Mouse (Mus musculus): ENCODE data around the gene Golgb1. TPM values are rescaled to one million over a fixed set of nuclear protein-coding genes. Genes with fewer than 3 reads are reported as not detected.
"Not testable (repeated sequence)": the region's sequence is repeated elsewhere in the genome, so short reads cannot be mapped to it uniquely, and the experiment has no call there.

The Golgb1 gene
- total and polyA plus RNA-seq, 3 experiments, result 16.8 to 35.0 (median 34.1) TPM

DNA sequence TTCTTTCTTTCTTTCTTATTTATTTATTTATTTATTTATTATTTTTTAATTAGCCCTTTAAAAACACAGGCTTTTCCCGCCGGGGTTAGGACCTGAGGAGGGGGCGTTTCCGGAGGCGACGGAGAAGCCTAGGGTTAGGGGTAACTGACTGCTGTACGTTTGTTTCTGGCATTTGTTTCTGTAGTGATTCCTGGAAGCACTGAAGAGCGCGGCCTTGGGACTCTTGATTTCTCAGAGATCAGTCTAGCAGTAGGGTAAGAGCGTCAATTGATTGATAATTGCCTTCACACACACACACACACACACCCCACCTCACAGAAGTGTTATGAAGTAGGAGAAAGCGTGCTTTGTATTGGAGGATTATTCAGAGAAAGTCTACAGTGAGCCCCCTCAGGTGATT is 46.1 kb upstream of the Golgb1 start:
- peaks cover 5 to 6% of the 10 kb centered on the region in 2 experiments; a peak in 3 of 4 replicates for H3K4me1 ChIP-seq (ENCODE audit: control insufficient read depth in 1 of 2, insufficient read depth in 2 of 2, low read length in 2 of 2)

DNA sequence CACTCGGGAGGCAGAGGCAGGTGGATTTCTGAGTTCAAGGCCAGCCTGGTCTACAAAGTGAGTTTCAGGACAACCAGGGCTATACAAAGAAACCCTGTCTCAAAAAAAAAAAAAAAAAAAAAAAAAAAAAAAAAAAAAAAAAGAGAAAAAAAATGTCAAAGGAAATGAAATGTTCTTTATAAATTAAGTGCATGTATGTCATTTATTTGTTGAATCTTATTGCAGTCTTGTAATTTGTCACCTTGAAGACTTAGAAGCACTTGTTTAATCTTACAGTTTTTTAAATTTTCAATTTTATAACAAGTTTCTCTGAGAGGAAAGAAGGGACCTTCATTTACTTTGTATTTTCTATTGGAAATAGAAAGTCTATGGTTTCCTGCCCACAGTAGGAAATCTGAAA is 28.0 kb upstream of the Golgb1 start:
- peaks cover 0 to 15% of the 10 kb centered on the region in 2 experiments; a peak in 2 of 4 replicates for H3K36me3 ChIP-seq (ENCODE audit: control insufficient read depth in 1 of 2, insufficient read depth in 2 of 2, low read length in 2 of 2)
- H3K9me3 ChIP-seq (replicated peaks; ENCODE audit: insufficient read depth, low read length); H3K27ac ChIP-seq (ENCODE audit: control insufficient read depth, low read depth, low read length); H3K4me1 ChIP-seq (ENCODE audit: control insufficient read depth in 1 of 2, insufficient read depth in 2 of 2, low read length in 2 of 2); H3K9ac ChIP-seq (ENCODE audit: control insufficient read depth, low read depth, low read length, poor library complexity, severe bottlenecking); H3K27me3 ChIP-seq (ENCODE audit: control insufficient read depth in 1 of 2, insufficient read depth in 2 of 2, low read length in 2 of 2); DNase-seq (ENCODE audit: low read depth, low spot score); H3K4me3 ChIP-seq (ENCODE audit: control insufficient read depth in 1 of 2, insufficient read depth in 1 of 2, low read depth in 2 of 2, low read length in 2 of 2); H3K79me2 ChIP-seq (ENCODE audit: control insufficient read depth, insufficient read depth, low read length, poor library complexity): not testable (repeated sequence)
- TF ChIP-seq ZNF384 (IDR thresholded peaks at IDR 0.05; ENCODE audit: low read depth, low read length), result peak; percentile 29; the same call in 1 of the 2 replicates

More for the DNA sequence above, 46.1 kb upstream of the Golgb1 start:
- Histone ChIP-seq H3K36me3 (ENCODE audit: control insufficient read depth in 1 of 2, insufficient read depth in 2 of 2, low read length in 2 of 2) (peaks cover 0 to 14% of the 10 kb centered on the region in 2 experiments), H3K27ac (ENCODE audit: control insufficient read depth, low read depth, low read length) (no peak overlapping the region), H3K27me3 (ENCODE audit: control insufficient read depth in 1 of 2, insufficient read depth in 2 of 2, low read length in 2 of 2) (no peaks in the 10 kb centered on the region; a peak in 2 of 4 replicates), H3K9ac (ENCODE audit: control insufficient read depth, low read depth, low read length, poor library complexity, severe bottlenecking) (peak overlapping the region; percentile 65), H3K4me3 (ENCODE audit: control insufficient read depth in 1 of 2, insufficient read depth in 1 of 2, low read depth in 2 of 2, low read length in 2 of 2) (peak overlapping the region; percentile 66 to 93), H3K9me3 (replicated peaks; ENCODE audit: insufficient read depth, low read length) (no peaks in the 10 kb centered on the region), H3K79me2 (ENCODE audit: control insufficient read depth, insufficient read depth, low read length, poor library complexity) (peaks cover 5% of the 10 kb centered on the region; the same call in 1 of the 2 replicates)
- TF ChIP-seq MEF2A (IDR thresholded peaks at IDR 0.05; ENCODE audit: extremely low read depth, insufficient replicate concordance, low read depth, low read length, poor library complexity, severe bottlenecking), result no peak
- no peak for TF ChIP-seq MAX (IDR thresholded peaks at IDR 0.05; ENCODE audit: low read length)
- no peak for TF ChIP-seq UBTF (IDR thresholded peaks at IDR 0.05; ENCODE audit: borderline replicate concordance, insufficient read depth, low read depth, low read length)
- peak; percentile 21 for DNase-seq (ENCODE audit: low read depth, low spot score)

DNA sequence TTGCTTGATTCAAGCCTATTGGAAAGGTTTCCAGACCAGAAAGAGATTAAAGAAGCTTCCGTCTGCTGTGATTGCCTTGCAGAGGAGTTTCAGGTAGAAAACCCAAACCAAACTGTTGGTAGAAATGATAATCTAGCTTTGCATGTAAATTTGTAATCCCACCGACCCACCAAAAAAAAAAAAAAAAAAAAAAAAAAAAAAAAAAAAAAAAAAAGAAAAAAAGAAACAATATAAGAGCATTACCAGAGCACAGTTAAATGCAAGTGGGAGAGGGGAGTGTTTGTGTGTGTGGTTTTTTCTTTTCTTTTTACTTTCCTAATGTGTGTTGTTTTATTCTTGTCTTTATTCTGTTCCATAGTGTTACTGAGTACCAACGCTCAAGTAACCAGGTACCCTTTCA is 23.7 kb upstream of the Golgb1 start:
- H3K4me3 ChIP-seq (ENCODE audit: control insufficient read depth in 1 of 2, insufficient read depth in 1 of 2, low read depth in 2 of 2, low read length in 2 of 2), result no peak overlapping the region

DNA sequence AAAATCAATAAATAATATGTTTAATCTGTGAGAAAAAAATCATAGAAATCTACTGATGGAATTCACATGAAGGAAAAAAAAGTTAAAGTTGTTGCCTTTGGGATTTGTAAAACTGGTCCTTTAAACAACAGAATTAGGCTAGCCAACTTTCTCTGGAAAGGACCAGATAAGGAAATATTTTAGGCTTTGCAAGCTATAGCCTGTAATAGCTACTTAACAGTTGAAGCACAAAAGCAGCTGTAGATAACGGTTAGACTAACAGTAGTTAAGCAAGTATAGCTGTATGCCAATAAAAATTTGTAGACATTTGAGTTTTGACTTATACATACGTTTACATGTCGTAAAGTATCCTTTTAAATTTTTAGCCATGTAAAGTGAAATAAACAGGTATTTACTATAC is 11.4 kb upstream of the Golgb1 start:
- H3K4me1 ChIP-seq (ENCODE audit: control insufficient read depth in 1 of 2, insufficient read depth in 2 of 2, low read length in 2 of 2), result peaks cover 0 to 5% of the 10 kb centered on the region in 2 experiments; a peak in 2 of 4 replicates
- DNase-seq (ENCODE audit: low read depth, low spot score), result peak; percentile 21
- peaks cover 1 to 3% of the 10 kb centered on the region in 2 experiments; a peak in 3 of 4 replicates for H3K36me3 ChIP-seq (ENCODE audit: control insufficient read depth in 1 of 2, insufficient read depth in 2 of 2, low read length in 2 of 2)
- TF ChIP-seq SMC3 (IDR thresholded peaks at IDR 0.05; ENCODE audit: low read depth, low read length), result no peak
- no peak for TF ChIP-seq MAZ (IDR thresholded peaks at IDR 0.05; ENCODE audit: low read depth, low read length)
- TF ChIP-seq NRF1 (IDR thresholded peaks at IDR 0.05; ENCODE audit: insufficient read depth, low read depth, low read length, poor library complexity, severe bottlenecking), result no peak
- TF ChIP-seq GATA1 (IDR thresholded peaks at IDR 0.05; ENCODE audit: low read depth, low read length), result peak; percentile 59; the same call in 1 of the 2 replicates
- TF ChIP-seq JUND (IDR thresholded peaks at IDR 0.05; ENCODE audit: low read depth, low read length), result no peak
- TF ChIP-seq TCF12 (IDR thresholded peaks at IDR 0.05; ENCODE audit: low read depth, low read length), result peak; percentile 56; the same call in 1 of the 2 replicates
- TF ChIP-seq ZKSCAN1 (IDR thresholded peaks at IDR 0.05; ENCODE audit: low read depth, low read length), result no peak
- TF ChIP-seq MXI1 (IDR thresholded peaks at IDR 0.05; ENCODE audit: low read depth, low read length), result no peak
- TF ChIP-seq POLR2A (IDR thresholded peaks at IDR 0.05; ENCODE audit: control insufficient read depth in 1 of 2, insufficient read depth in 1 of 2, low read depth in 1 of 2, low read length in 2 of 2, poor library complexity in 1 of 2), result no peak
- TF ChIP-seq SIN3A (IDR thresholded peaks at IDR 0.05; ENCODE audit: low read length), result no peak
- TF ChIP-seq USF2 (IDR thresholded peaks at IDR 0.05; ENCODE audit: borderline replicate concordance in 1 of 2, insufficient read depth in 1 of 2, low read depth in 1 of 2, low read length in 2 of 2), result no peak
- no peak for TF ChIP-seq ZNF384 (IDR thresholded peaks at IDR 0.05; ENCODE audit: low read depth, low read length)
- TF ChIP-seq NELFE (IDR thresholded peaks at IDR 0.05; ENCODE audit: low read depth, low read length), result no peak
- TF ChIP-seq MEF2A (IDR thresholded peaks at IDR 0.05; ENCODE audit: extremely low read depth, insufficient replicate concordance, low read depth, low read length, poor library complexity, severe bottlenecking), result peak; percentile 45; the same call in 1 of the 2 replicates
- peak; percentile 50; the same call in 1 of the 2 replicates for TF ChIP-seq MYB (IDR thresholded peaks at IDR 0.05; ENCODE audit: low read depth, low read length)
- no peak for TF ChIP-seq USF1 (IDR thresholded peaks at IDR 0.05; ENCODE audit: low read depth, low read length)

More for the DNA sequence above, 23.7 kb upstream of the Golgb1 start:
- Histone ChIP-seq H3K79me2 (ENCODE audit: control insufficient read depth, insufficient read depth, low read length, poor library complexity) (no peaks in the 10 kb centered on the region), H3K9ac (ENCODE audit: control insufficient read depth, low read depth, low read length, poor library complexity, severe bottlenecking) (no peak overlapping the region), H3K9me3 (replicated peaks; ENCODE audit: insufficient read depth, low read length) (no peaks in the 10 kb centered on the region), H3K27me3 (ENCODE audit: control insufficient read depth in 1 of 2, insufficient read depth in 2 of 2, low read length in 2 of 2) (no peaks in the 10 kb centered on the region), H3K36me3 (ENCODE audit: control insufficient read depth in 1 of 2, insufficient read depth in 2 of 2, low read length in 2 of 2) (peaks cover 0 to 8% of the 10 kb centered on the region in 2 experiments; a peak in 2 of 4 replicates), H3K27ac (ENCODE audit: control insufficient read depth, low read depth, low read length) (no peak overlapping the region), H3K4me1 (ENCODE audit: control insufficient read depth in 1 of 2, insufficient read depth in 2 of 2, low read length in 2 of 2) (no peaks in the 10 kb centered on the region; a peak in 1 of 4 replicates)
- peak; percentile 69 for TF ChIP-seq ZNF384 (IDR thresholded peaks at IDR 0.05; ENCODE audit: low read depth, low read length)
- no peak for TF ChIP-seq ZMIZ1 (IDR thresholded peaks at IDR 0.05; ENCODE audit: low read depth, low read length)
- no peak for DNase-seq (ENCODE audit: low read depth, low spot score)

More for the DNA sequence above, 11.4 kb upstream of the Golgb1 start:
- Histone ChIP-seq H3K4me3 (ENCODE audit: control insufficient read depth in 1 of 2, insufficient read depth in 1 of 2, low read depth in 2 of 2, low read length in 2 of 2) (no peak overlapping the region), H3K79me2 (ENCODE audit: control insufficient read depth, insufficient read depth, low read length, poor library complexity) (no peaks in the 10 kb centered on the region), H3K27ac (ENCODE audit: control insufficient read depth, low read depth, low read length) (no peak overlapping the region), H3K9me3 (replicated peaks; ENCODE audit: insufficient read depth, low read length) (no peaks in the 10 kb centered on the region), H3K27me3 (ENCODE audit: control insufficient read depth in 1 of 2, insufficient read depth in 2 of 2, low read length in 2 of 2) (no peaks in the 10 kb centered on the region), H3K9ac (ENCODE audit: control insufficient read depth, low read depth, low read length, poor library complexity, severe bottlenecking) (no peak overlapping the region)

All from MEL (cell line).